Mouse (Mus musculus): ENCODE measurements around the gene Ddx19a.
"Not testable (repeated sequence)": the region's sequence is repeated elsewhere in the genome, so short reads cannot be mapped to it uniquely, and the experiment has no call there.

Ddx19a gene

GRCm38 (mm10) chr8:110997547-110998531, at the start of gene Ddx19a:
TSS of gene Ddx19a (minus strand) at chr8:110997800.
- DNase-seq = peak; percentile 89

- DNase-seq = peak in 1 of 2 experiments; percentile 26
These were observed 46.6 kb upstream of the Ddx19a start for GRCm38 (mm10) chr8:111044003-111044734.

- DNase-seq = no peak
These were observed 44.9 kb upstream of the Ddx19a start for GRCm38 (mm10) chr8:111042546-111042945.

GRCm38 (mm10) chr8:111036591-111036990, 39.0 kb upstream of the Ddx19a start:
- no peak for DNase-seq

GRCm38 (mm10) chr8:111034276-111034675, 36.7 kb upstream of the Ddx19a start:
- peak; percentile 56 to 58 for DNase-seq

- peak; percentile 91 to 92 for DNase-seq
These were observed 36.0 kb upstream of the Ddx19a start for GRCm38 (mm10) chr8:111033482-111034215.

GRCm38 (mm10) chr8:111032916-111033315, 35.3 kb upstream of the Ddx19a start, which contains the start of gene Aars:
TSS of gene Aars (plus strand) at chr8:111033144.
- DNase-seq = no peak

- DNase-seq = no peak
These were observed 34.0 kb upstream of the Ddx19a start, which contains the start of gene Ddx19b for GRCm38 (mm10) chr8:111031572-111031971. TSS of gene Ddx19b (minus strand) at chr8:111031751.

- DNase-seq = peak in 1 of 2 experiments; percentile 6
These were observed 32.4 kb upstream of the Ddx19a start for GRCm38 (mm10) chr8:111030045-111030444.

GRCm38 (mm10) chr8:111029589-111029988, 32.0 kb upstream of the Ddx19a start:
- DNase-seq = no peak

GRCm38 (mm10) chr8:111027391-111027937, 29.9 kb upstream of the Ddx19a start:
- DNase-seq = peak; percentile 88 to 89

GRCm38 (mm10) chr8:111026609-111027008, 29.0 kb upstream of the Ddx19a start:
- not testable (repeated sequence) for DNase-seq

GRCm38 (mm10) chr8:111010230-111010991, 12.8 kb upstream of the Ddx19a start:
- DNase-seq = not testable (repeated sequence)

GRCm38 (mm10) chr8:110996641-110997430, 764 bp downstream of the Ddx19a start:
- DNase-seq = no peak

GRCm38 (mm10) chr8:110990017-110990416, 7.6 kb downstream of the Ddx19a start:
- no peak for DNase-seq

GRCm38 (mm10) chr8:110987805-110988744, 9.5 kb downstream of the Ddx19a start:
- no peak for DNase-seq

GRCm38 (mm10) chr8:110981304-110981703, 16.3 kb downstream of the Ddx19a start:
- no peak for DNase-seq

GRCm38 (mm10) chr8:110977987-110978386, 19.6 kb downstream of the Ddx19a start:
- not testable (repeated sequence) for DNase-seq

- DNase-seq = not testable (repeated sequence)
These were observed 21.1 kb downstream of the Ddx19a start for GRCm38 (mm10) chr8:110976532-110976931.

All from B cell, adult 2 months (primary cell).